Mouse (Mus musculus) myocyte (in vitro differentiated cells): ENCODE data around the gene Ndufb6.

Experiments
- CEBPB ChIP-seq: IDR thresholded peaks from 2 replicates; pipeline ENCODE4 v1.6.1; 2011; ENCODE audit warnings: mild to moderate bottlenecking, moderate library complexity; ENCODE audit not compliant: poor library complexity, insufficient read depth, severe bottlenecking
- E2F4 ChIP-seq: IDR thresholded peaks from one replicate; pipeline ENCODE4 v1.6.1; 2011; ENCODE audit warnings: mild to moderate bottlenecking, control low read depth, moderate library complexity; ENCODE audit not compliant: insufficient read depth
- MAX ChIP-seq: IDR thresholded peaks from one replicate; pipeline ENCODE4 v1.6.1; 2011; ENCODE audit warnings: low read depth, mild to moderate bottlenecking, control low read depth
- MYOD1 ChIP-seq, 3 experiments: IDR thresholded peaks; one replicate each; pipeline ENCODE4 v1.6.1; 2011; ENCODE audit warnings: control low read depth in 2 of 3, low read depth in 2 of 3, mild to moderate bottlenecking in 2 of 3, moderate library complexity in 1 of 3; ENCODE audit not compliant: insufficient read length in 2 of 3, control insufficient read depth in 1 of 3
- MYOG ChIP-seq, 3 experiments: IDR thresholded peaks; one replicate each; pipeline ENCODE4 v1.6.1; 2011; ENCODE audit warnings: control low read depth in 2 of 3, low read depth in 2 of 3, mild to moderate bottlenecking in 2 of 3; ENCODE audit not compliant: insufficient read length in 2 of 3, control insufficient read depth in 1 of 3, insufficient read depth in 1 of 3
- POLR2A ChIP-seq: IDR thresholded peaks from one replicate; pipeline ENCODE4 v1.6.1; 2011; ENCODE audit warnings: low read depth, mild to moderate bottlenecking, control low read depth, moderate library complexity; ENCODE audit not compliant: insufficient read length
- POLR2AphosphoS2 ChIP-seq: IDR thresholded peaks from one replicate; pipeline ENCODE4 v1.6.1; 2011; ENCODE audit warnings: low read depth, control low read depth; ENCODE audit not compliant: insufficient read length
- REST ChIP-seq: IDR thresholded peaks from one replicate; pipeline ENCODE4 v1.6.1; 2011; ENCODE audit warnings: mild to moderate bottlenecking, control low read depth, moderate library complexity; ENCODE audit not compliant: insufficient read depth, insufficient read length
- SRF ChIP-seq: IDR thresholded peaks from one replicate; pipeline ENCODE4 v1.6.1; 2011; ENCODE audit warnings: low read depth; ENCODE audit not compliant: control insufficient read depth, insufficient read length
- TCF12 ChIP-seq: IDR thresholded peaks from one replicate; pipeline ENCODE4 v1.6.1; 2011; ENCODE audit warnings: mild to moderate bottlenecking, control low read depth; ENCODE audit not compliant: poor library complexity, insufficient read depth, severe bottlenecking
- USF1 ChIP-seq: IDR thresholded peaks from one replicate; pipeline ENCODE4 v1.6.1; 2011; ENCODE audit warnings: low read depth, mild to moderate bottlenecking, control low read depth, moderate library complexity

- TF ChIP-seq MAX, result no peak
- TF ChIP-seq REST, result no peak
- no peak for TF ChIP-seq POLR2A
- no peak for TF ChIP-seq E2F4
- TF ChIP-seq TCF12, result no peak
- TF ChIP-seq USF1, result no peak
- TF ChIP-seq MYOD1 (IDR thresholded peaks at IDR 0.05; ENCODE audit: control insufficient read depth in 1 of 3, insufficient read length in 2 of 3, low read depth in 2 of 3), result no peak
- no peak for TF ChIP-seq POLR2AphosphoS2
- no peak for TF ChIP-seq MYOG (IDR thresholded peaks at IDR 0.05; ENCODE audit: control insufficient read depth in 1 of 3, insufficient read depth in 1 of 3, insufficient read length in 2 of 3, low read depth in 2 of 3)
- no peak for TF ChIP-seq CEBPB
- no peak for TF ChIP-seq SRF
These were observed 343 bp downstream of the Ndufb6 start for GRCm38 (mm10) chr4:40278880-40279275.
